Mouse (Mus musculus): ENCODE results near the gene Ndufs3. TPM values are rescaled to one million over a fixed set of nuclear protein-coding genes. Genes with fewer than 3 reads are reported as not detected.

Gene Ndufs3
- total RNA-seq, 2 experiments from 2014 or later = 217 to 242 TPM

DNA sequence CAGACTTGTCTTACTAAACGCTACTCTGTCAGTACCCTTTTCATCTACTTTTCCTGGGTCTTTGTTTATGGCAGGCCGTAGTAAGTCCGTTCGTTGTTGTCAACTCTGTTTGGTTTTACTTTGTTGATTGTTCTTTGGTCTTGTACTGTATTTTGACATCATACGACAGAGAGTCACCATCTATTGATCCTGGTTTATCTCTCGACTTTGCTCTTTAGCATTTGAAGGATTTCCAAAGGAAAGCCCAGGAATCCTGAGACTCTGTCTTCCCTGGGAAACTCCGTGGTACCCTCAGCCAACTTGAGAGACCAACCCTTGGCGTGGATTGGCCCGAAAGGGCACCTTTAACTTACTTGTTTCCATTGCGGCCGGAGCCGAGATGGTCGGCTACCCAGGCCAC, 23.9 kb upstream of the Ndufs3 start:
- no peak for DNase-seq (ENCODE audit: extremely low spot score in 1 of 2, low spot score in 2 of 2)
- H3K4me3 ChIP-seq = no peak overlapping the region
- H3K27ac ChIP-seq = no peak overlapping the region
- no peak for TF ChIP-seq CTCF (IDR thresholded peaks at IDR 0.05)
- intact Hi-C loops (cut with DNase I) = no loop called here

DNA sequence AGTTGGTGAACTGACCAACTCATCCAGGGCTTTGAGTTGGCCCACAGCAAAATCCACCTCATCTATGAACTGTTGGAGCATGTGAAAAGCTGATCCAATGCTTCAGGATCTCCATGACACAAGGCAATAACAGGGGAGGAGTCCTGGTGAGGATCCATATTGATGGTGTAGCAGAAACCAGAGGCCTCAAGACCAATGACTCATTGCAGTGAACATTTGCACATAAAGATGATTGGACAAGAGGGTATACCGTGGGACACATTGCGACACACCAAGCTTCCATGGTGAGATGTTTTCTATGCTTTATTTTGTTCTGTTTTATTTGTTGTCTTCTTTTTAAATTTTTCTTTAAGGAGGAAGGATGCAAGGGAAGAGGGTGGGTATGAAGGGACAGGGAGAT, 18.0 kb upstream of the Ndufs3 start:
- Histone ChIP-seq H3K27ac (no peak overlapping the region), H3K4me3 (no peak overlapping the region)
- DNase-seq (ENCODE audit: extremely low spot score in 1 of 2, low spot score in 2 of 2) = no peak
- TF ChIP-seq CTCF (IDR thresholded peaks at IDR 0.05) = no peak
- intact Hi-C loops (cut with DNase I) = no loop called here

DNA sequence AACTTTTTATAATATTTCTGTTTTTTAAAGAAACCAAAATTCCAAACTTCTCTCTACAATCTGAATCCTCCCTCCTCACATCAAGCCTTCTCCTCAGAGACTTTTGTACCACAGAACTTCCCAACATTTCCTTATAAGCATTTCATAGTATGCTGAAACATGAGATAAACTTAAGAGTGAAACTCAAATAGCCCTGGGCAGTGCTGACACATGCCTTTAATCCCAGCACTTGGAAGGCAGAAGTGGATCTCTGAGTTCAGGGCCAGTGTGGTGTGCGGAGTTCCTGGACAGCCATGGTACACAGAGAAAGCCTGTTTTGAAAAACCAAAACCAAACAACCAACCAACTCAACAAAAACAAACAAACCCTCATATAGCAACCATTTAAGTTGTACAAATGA, 16.6 kb upstream of the Ndufs3 start:
- intact Hi-C loops (cut with DNase I) = no loop called here
- no peak for TF ChIP-seq CTCF (IDR thresholded peaks at IDR 0.05)
- no peak overlapping the region for H3K27ac ChIP-seq
- no peak for DNase-seq (ENCODE audit: extremely low spot score in 1 of 2, low spot score in 2 of 2)
- H3K4me3 ChIP-seq = no peak overlapping the region

DNA sequence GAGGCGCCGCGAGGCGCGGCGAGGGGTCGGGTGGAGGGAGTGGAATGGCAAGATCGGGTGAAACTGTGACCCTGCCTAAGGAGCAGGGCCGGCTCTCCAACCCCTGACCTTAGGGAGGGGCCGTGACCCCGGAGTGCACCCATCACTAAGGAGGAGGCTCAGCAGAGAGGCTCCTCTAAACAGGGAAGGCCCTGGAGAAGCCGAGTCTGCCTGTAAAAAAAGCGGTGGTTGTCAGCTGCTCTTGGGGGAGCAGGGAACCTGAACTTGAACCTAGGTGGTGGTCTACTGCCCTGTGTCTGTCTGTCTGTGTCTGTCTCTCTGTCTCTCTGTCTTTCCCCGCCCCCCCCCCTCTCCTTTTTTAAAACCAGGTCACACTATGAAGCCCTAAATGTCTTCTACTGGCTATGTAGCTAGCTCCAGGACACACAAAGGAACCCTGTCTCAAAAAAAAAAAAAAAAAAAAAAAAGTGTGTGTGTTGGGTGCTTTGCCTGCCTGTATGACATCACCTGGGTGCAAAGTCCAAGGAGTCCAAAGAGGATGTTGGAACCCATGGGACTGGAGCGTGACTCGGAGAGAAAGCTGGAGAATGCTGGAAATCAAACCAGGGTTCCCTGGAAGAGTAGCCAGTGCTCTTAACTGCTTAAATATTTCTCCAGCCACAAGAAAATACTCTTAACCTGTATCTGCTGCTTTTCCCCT, 13.5 kb upstream of the Ndufs3 start:
- peak overlapping the region; percentile 99 for H3K27ac ChIP-seq
- intact Hi-C loops (cut with DNase I) = loop anchor here (2.0 to 5.0 kb wide), 2 partner anchors 23 to 49 kb away; partner anchors contain the start of gene Celf1
- peak overlapping the region; percentile 76 for H3K4me3 ChIP-seq
- no peak for TF ChIP-seq CTCF (IDR thresholded peaks at IDR 0.05)
- DNase-seq (ENCODE audit: extremely low spot score in 1 of 2, low spot score in 2 of 2) = no peak

DNA sequence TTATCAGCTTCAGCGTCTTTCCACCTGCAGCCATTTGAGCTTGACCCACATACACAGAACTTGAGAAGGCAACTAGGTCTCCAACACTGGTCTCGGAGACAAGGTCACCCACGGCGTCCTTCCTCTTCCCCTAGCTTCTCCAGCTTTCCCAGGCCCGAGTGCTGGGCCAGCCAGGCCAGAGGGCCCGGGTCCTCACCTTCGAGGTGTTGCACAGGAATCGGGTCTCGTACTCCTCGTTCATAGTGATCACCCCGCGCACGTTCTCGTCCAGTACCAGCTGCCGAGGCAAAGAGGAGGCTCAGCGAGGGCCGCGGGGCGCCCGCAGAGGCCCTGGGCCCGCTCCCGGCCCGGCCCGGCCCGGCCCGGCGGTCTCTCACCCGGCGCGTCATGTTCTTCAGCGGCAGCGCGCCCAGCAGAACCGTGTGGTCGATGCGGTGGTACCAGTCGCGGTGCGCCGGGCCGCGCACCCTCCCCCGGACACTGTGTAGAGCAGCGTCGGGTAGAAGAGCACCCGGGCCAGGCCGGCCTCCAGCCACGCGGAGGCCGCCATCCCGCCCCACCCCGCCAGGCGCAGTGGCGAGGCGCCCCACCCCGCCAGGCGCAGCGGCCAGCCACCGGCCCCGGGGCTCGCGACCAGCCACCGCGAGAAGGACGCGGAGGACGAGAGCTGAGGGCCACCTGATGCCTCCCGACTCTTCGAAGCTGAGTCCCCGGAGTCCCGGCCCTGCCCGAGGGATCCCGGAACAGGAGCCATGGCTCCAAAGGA, 12.8 kb upstream of the Ndufs3 start:
- H3K4me3 ChIP-seq = peak overlapping the region; percentile 76
- TF ChIP-seq CTCF (IDR thresholded peaks at IDR 0.05) = peak; percentile 10; the same call in 1 of the 2 replicates
- intact Hi-C loops (cut with DNase I) = loop anchor here (2.0 to 5.0 kb wide), 2 partner anchors 23 to 50 kb away; partner anchors contain the start of gene Celf1
- peak overlapping the region; percentile 99 for H3K27ac ChIP-seq
- peak; percentile 51 to 67 for DNase-seq (ENCODE audit: extremely low spot score in 1 of 2, low spot score in 2 of 2)

DNA sequence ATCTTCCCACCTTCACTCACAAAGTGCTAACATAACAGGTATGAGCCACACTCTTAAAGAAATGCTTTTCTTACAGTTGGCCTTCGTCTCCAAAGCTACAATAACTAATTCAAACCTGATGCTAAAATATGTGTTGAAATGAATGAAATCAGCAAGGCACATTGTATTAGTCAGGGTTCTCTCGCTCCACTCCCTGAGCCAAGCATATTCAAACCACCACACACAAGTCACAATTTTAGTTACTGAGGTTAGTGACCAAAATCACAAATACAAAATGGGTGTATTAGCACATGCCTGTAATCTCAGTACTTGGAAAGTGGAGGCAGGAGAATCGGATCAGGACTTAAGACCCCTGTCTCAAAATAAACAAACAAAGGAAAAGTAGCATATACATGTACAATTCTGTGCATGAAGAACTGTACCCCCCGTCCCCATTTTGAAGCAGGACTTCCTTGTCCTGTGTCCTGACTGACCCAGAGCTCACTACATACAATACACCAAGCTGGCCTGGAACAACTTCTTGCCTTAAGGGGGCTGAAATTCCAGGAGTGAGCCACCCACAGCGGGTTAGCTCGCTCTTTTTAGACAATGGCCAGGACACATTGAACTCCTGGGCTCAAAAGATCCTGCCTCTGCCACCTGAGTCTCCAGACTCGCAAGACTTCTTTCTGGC, 12.1 kb upstream of the Ndufs3 start:
- no peak for TF ChIP-seq CTCF (IDR thresholded peaks at IDR 0.05)
- peak overlapping the region; percentile 99 for H3K27ac ChIP-seq
- intact Hi-C loops (cut with DNase I) = loop anchor here (2.0 to 5.0 kb wide), 2 partner anchors 24 to 51 kb away; partner anchors contain the start of gene Celf1
- H3K4me3 ChIP-seq = peak overlapping the region; percentile 76
- DNase-seq (ENCODE audit: extremely low spot score in 1 of 2, low spot score in 2 of 2) = peak in 1 of 2 experiments; percentile 18

DNA sequence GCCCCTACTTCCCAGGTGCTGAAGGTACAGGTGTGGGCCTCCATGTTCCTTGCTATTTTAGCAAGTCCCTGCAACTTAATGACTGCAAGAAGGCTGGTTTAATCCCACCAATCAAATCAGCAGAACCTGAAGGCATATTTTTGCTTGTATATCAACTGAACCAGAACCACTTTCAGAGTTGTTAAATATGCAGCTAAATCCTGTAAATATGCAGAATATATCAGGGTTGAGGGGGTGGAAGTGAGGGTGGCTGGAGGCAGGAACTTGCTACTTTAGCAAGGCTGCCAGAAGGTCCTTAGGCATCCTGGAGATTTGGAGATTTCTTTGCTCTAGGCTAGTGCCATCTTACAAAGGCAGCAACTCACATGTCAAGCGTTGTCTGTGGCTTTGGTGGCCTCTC, 10.9 kb upstream of the Ndufs3 start:
- Histone ChIP-seq H3K4me3 (no peak overlapping the region), H3K27ac (peak overlapping the region; percentile 51)
- no peak for DNase-seq (ENCODE audit: extremely low spot score in 1 of 2, low spot score in 2 of 2)
- TF ChIP-seq CTCF (IDR thresholded peaks at IDR 0.05) = no peak
- intact Hi-C loops (cut with DNase I) = loop anchor here (2.0 to 5.0 kb wide), 2 partner anchors 52 to 145 kb away; no protein-coding TSS in a partner anchor

DNA sequence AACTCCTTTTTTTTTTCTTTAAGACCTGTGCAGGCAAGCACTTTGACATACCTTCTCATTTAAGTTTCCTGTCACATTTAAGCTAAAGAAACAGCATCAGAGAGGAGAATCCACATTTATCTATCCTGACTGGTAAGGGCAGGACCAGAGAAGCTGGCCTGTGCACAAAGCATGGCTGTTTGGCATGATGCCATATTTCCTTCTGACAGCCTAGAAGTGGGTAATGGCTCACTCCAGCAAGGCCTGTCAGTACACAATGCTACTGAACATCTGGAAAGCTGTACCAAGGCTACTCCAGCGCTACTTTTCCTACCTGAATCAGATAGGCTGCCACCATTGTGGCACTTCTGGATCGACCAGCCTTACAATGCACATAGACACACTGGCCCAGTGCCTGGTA, 9.0 kb upstream of the Ndufs3 start:
- no peak for DNase-seq (ENCODE audit: extremely low spot score in 1 of 2, low spot score in 2 of 2)
- TF ChIP-seq CTCF (IDR thresholded peaks at IDR 0.05) = no peak
- intact Hi-C loops (cut with DNase I) = loop anchor here (2.0 kb wide), 1 partner anchor 147 kb away; no protein-coding TSS in a partner anchor
- H3K4me3 ChIP-seq = no peak overlapping the region
- peak overlapping the region; percentile 24 for H3K27ac ChIP-seq

DNA sequence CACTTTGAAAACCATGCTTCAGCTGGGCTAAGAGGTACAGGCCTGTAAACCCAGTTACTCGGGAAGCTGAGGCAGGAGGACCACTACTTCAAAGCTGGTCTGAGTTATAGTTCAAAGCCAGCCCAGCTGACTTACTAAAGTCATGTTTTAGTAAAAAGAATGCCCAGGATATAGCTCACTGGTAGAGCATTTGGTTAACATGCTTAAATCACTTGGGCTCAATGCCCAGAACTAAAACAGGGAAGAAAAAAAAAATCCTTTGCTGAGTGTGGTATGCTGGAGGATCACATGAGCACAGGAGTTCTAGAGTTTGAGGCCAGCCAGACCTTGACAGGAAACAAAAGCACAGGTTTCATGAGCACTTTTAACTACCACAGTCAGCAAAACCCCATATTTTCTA, 7.0 kb upstream of the Ndufs3 start:
- no peak for TF ChIP-seq CTCF (IDR thresholded peaks at IDR 0.05)
- intact Hi-C loops (cut with DNase I) = no loop called here
- no peak overlapping the region for H3K4me3 ChIP-seq
- no peak overlapping the region for H3K27ac ChIP-seq
- no peak for DNase-seq (ENCODE audit: extremely low spot score in 1 of 2, low spot score in 2 of 2)

DNA sequence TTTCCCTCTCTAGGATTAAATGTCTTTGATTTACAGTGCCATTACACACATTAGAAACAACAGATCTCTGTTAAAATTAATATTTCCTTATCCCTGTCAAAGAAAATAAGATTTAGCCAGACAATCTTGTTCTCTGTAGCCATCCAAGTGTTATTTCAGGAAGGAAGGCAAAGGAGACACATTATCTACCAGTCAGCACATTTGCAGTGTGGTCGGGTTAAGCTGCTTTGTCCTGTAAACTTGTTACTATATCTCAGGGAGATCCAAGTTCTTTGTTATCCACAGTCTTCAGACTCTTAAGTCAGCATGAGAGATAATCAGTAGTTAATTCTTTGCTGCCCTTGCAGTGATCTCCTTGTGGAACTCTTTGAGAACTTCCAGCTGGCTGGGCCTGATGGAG, 6.2 kb upstream of the Ndufs3 start:
- intact Hi-C loops (cut with DNase I) = no loop called here
- no peak for DNase-seq (ENCODE audit: extremely low spot score in 1 of 2, low spot score in 2 of 2)
- no peak for TF ChIP-seq CTCF (IDR thresholded peaks at IDR 0.05)
- H3K4me3 ChIP-seq = no peak overlapping the region
- no peak overlapping the region for H3K27ac ChIP-seq

DNA sequence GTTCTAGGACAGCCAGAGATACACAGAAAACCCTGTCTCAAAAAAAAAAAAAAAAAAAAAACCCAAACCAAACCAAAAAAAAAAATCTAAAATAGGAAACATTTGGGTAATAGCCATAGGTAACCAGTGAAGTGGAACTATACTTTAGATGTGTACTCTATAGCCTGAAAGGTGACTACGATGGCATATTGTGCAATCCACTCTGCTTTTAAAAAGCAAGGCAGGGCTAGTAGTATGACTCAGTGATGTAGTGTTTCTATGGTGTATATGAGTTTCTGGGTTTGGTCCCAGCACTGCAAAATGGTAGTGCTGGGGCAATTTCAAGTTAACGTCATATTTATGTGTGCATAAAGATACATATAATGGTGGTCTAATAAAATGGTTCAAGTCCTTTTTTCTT, 2.1 kb upstream of the Ndufs3 start:
- intact Hi-C loops (cut with DNase I) = no loop called here
- TF ChIP-seq CTCF (IDR thresholded peaks at IDR 0.05) = no peak
- H3K27ac ChIP-seq = no peak overlapping the region
- DNase-seq (ENCODE audit: extremely low spot score in 1 of 2, low spot score in 2 of 2) = no peak
- H3K4me3 ChIP-seq = no peak overlapping the region

DNA sequence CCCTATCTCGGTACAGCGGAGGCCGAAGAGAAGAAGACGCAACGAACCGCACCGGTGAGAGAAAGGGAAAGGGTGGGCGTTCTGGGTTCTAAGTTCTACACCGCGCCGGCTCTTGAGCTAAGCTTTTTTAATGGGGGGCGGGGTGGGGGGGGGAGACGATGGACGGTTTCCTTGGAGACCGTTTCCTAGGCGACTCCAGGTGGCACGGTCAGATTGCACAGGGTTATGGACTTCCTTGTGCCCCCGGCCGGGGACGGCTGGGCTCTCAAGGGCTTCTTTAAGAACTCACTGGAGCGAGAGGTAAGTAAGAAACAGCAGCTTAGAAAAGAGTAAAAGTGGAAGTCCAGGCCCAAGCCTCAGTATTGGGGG, 213 bp upstream of the Ndufs3 start:
- intact Hi-C loops (cut with DNase I) = no loop called here
- no peak for TF ChIP-seq CTCF (IDR thresholded peaks at IDR 0.05)
- no peak for DNase-seq (ENCODE audit: extremely low spot score in 1 of 2, low spot score in 2 of 2)
- H3K4me3 ChIP-seq = peak overlapping the region; percentile 97
- H3K27ac ChIP-seq = peak overlapping the region; percentile 98
